Mouse (Mus musculus): ENCODE data around the gene Dgkz.

The Dgkz gene

DNA sequence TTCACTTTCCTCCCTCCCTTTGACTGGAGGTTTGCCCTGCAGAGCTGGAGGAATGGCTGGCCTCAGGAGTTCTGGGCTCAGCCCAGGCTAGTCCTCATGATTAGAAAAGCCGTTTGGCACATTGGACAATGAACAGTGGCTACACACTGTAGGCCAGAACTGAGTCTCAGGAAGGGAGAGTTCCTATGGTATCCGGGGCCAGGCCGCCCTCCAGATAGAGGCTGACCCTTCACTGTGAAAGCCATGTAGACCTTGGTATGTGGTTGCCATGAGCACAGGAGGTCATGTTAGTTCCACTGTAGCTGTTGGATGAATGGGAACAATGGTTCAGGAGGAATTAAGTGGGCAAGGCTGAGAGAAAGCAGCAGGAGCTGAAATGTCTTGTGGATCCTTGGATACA lies 17.7 kb upstream of the Dgkz start:
- DNase-seq = no peak

DNA sequence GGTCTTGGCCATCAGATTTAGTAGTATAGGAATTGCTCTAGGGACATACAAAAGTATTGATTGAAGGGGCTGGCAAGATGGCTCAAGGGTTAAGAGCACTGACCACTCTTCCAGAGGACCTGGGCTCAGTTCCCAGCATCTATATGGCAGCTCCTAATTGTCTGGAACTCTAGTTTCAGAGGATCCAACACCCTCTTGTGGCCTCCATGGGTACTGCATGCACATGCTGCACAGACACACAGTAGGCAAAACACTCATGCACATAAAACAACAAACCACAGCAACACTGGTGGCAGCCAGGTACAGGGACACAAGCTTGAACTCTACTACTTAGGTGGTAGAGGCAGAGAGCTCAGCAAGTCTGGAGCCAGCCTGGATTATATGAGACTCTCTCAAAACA lies 14.1 kb upstream of the Dgkz start:
- DNase-seq = peak; percentile 29

DNA sequence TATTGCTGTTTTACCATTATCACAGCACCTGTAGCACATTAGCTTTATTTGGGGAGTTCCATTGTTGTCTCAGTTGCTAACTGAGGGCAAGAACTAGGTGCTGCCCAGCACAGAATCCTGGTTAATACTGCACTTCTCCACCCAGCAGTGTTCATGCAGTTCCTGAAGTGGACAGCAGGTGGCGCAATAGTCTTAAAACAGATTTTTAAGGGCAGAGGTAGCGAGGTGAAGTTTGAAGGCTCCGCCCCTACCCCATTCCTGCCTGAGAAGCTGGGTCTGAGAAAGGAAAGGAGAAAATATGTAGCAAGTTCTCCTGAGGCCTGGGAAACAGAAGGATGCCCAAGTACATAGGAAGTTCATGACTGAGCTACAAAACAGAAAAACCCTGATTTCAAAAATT lies 11.9 kb upstream of the Dgkz start:
- peak; percentile 86 for DNase-seq

DNA sequence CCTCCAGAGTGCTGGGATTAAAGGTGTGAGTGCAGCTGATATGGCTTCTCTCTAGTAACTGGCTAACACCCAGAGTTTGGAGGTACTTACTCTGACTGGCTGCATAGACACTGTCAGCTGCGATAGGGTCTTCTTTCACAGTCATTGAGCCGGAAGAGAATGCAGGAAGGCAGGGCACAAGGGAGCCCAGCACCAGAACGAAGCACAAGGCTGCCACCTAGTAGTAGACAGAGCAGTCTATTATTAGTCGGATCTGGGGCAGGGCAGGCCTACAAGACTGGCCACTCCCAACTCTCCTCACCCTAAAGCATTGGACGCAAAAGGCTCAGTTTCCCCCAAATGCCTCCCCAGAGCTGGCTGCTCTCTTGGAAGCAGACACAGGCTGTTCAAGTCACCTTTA lies 10.4 kb upstream of the Dgkz start:
- DNase-seq = peak; percentile 57

DNA sequence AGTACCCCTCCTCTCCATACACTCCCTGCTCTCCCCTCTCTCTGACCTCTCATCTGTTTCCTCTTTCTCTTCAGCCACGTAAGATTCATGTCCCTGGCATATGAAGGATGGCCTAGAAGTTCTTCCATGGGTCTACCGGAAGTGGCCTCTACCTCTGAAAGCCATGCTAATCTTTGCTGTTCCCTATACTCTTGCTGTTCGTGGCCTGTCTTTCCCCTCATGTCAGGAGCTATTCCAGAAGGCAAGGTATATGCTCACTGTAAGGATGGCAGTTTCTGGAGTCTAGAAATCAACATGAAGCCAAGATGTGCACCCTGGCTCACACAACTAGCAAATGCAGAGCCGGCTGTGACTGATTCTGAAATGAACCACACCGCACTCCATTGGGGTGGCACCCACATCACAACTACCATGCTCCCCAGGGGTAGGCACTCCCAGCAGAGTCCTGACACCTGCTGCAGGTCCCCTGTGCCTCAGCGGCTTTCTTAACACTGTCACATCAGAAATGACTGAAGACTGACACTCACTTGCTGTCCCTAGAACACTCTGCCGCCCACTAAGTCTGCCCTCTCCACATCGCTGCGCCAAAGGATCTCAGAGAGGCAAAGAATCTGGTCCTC lies 9.4 kb upstream of the Dgkz start:
- peak; percentile 39 for DNase-seq

DNA sequence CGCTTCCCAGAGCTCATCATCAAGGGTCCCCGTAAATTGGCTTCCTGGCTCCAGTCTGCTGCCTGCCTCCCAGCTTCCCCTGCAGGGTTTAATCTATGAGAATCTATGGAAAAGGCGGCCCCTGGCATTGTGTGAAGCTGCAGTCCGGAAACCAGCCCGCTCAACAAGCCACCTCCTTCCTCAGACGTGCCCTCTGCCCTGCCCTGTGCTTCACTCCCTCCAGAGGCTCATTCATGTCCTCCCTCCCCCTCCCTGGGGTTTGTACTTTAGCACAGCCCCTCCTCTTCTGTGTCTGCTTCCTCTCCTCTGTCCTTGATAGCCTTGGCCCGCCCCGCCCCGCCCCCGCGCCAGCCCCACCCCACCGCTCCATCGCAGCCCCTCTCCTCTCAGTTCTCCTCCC lies 8.8 kb upstream of the Dgkz start:
- DNase-seq = peak; percentile 87

DNA sequence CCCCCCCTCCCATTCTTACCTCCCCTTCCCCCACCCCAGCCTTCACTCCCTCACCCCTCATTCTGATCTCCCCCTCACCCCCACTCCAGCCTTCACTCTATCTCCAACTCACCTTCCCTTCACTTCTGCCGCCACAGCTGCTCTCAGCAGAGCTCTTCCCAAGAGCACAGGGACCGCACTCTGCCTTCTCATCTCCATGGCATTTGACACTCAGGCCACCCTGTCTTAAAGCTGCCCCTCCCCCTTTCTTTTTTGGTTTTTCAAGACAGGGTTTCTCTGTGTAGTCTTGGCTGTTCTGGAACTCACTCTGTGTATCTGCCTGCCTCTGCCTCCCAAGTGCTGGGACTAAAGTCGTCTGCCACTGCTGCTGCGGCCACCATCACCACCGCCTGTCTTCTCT lies 5.2 kb upstream of the Dgkz start:
- no peak for DNase-seq

DNA sequence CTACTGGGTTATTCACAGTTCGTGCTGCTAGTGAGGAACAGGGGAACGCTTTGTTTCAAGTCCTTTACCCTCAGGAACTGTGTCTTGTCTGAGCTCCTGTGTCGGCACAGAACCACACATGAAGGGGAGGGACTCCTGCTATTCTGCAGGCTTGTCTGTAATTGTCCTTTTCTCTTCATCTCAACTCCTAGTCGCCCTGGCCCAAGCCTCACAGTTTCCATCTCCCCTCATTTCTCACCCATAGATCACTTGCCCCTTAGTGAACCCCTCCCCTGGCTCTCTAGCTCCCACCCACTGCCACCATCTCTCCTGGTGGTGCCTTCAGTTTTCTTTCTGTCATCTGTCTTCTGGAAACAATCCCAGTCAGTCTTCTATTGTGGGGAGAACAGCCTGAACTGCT lies 4.6 kb upstream of the Dgkz start:
- DNase-seq = no peak

DNA sequence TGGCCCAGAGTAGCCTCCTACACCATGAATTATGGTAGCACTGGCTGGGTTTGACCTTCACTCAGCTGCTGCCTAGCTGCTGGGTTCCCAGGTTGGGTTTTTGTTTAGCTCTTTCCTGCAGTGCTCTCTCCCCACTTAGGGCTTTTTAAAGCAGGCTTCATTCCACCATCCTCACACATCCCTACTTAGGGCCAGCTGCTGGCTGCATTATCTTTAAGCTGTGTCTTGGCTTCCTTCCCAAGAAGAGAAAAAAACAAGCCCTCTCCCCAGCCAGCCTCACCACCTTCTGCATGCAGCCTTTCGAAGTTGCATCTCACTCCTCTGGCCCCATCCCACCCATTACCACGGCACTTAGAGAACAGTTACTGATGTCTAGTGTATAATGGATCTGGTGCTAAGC lies 2.9 kb upstream of the Dgkz start:
- DNase-seq = no peak

DNA sequence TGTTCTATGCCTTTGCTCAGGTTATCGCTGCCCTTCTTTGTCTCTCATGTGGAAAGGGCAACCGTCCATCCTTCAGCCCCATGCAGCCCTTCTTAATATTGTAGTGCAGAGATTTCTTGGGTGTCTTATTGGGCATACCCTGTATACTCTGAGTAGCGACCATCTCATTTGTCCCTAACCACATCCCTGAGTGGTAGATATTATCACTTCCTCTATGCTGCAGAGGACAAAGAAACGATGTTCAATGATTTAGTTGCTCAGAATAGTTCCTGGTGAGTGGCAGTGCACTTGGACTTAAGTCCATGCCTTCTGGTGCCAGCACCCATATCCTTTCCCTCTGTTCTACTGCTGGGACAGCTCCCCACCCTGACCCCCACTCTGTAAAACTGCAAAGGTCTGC lies 2.3 kb upstream of the Dgkz start:
- DNase-seq = no peak

DNA sequence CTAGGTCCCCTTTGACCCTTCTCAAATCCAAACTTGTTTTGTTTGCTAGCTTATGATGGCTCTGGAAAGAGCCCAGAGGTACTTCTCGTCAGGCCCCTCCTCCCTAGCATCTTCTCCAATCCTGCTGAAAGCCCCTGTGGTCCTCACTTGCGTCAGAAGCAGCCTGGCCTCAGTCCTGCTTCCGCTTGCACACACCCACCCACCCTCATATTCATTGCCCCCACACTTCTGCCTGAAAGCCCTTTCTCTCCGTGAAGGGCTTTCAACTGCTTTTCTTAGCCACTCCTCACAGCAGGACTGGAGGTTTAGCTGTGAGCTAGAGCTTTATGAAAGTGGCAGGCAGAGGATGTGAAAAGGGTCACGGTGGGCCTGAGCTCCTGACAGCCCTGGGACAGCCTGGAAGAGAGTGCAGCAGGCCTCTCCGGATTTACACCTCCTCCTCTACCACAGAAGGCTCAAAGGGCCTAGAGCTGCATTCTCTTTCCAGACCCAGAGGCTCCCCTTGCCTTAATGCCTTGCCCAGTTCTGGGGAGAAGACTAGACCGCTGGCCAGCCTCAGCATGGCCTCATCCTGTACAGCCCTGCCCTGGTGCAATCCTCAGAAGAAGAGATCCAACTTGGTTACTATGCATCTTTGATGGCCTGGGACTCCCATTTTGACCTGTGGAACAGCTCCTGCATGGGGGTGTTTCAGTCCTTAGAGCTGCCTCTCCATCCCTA lies 2.1 kb downstream of the Dgkz start:
- no peak for DNase-seq

DNA sequence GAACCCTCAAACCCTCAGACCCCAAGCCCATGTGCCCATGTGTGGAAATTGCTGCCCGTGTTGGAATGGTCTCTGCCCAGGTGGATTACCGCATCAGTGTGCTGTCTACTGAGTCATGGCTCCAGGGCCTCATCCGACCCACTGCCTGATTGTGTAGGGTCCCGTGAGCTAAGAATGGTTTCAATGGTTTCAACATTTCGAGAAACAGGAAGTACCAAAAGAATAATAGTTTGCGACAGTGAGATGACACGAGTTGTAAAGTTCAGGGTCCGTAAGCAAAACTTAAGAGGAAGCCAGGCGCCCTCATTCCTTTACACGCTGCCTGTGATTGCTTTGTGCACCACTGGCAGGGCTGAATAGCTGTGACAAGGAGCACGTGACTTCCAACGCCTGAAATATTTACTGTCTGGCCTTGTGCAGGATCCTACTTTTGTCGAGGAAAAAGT lies 3.5 kb downstream of the Dgkz start:
- no peak for DNase-seq

DNA sequence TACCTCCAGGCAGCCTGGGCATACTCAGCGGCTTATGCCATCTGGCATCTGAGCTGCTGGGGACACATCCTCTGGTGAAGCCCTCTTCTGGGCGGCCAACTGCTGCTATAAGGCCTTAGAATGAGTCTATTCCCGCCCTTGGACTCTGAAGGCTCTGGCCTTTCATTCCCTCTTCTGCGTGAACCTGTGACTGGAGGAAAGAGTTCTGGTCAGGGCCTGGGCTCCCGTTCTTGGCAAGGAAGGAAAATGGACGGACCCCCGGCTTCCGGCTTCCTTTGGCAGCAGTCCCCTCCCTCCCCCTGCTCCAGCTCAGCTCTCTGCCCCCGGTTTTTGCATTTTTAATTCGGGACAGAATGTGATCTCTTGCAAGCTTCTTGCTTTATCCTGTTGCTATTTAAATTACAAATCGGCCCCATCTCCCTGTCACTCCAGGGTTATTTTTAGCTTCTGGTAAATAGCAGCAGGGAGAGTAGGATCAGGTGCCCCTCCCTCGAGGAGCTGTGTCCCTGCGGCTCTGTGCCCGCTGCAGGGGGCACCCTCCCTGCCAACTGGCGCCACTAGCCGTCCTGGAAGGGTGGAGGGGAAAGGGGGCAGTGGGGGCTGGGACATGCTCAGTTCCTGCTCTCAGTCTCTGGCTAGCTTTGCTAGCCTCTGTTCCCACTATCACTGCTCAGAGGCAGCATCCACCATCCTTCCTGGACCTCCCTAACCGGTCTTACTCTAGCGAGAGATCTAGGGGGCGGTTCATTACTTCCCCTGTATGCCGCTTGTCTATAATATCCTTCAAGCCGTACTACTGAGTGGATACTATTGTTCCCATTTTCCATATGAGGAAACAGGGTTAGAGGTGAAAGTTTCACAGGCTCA lies 4.2 kb downstream of the Dgkz start:
- no peak for DNase-seq

DNA sequence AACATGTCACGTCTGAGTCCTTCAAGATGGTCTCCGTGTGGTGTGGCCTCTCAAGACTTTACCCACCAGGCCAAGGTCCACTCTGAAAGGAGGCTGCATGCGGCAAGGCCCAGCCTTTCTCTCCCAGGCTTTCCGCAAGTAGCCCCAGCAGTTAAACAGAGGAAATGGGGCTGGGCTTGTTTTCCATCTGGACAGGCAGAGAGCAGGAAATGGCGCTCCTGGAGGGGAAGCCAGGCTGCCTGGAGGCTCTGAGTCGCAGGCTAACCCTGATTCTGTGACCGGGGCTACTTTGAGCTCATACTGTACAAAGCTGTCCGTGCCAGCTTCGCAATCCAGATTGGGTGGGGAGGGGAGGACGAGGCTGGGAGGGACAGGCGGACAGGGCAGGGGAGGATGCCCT lies 7.7 kb downstream of the Dgkz start:
- no peak for DNase-seq

DNA sequence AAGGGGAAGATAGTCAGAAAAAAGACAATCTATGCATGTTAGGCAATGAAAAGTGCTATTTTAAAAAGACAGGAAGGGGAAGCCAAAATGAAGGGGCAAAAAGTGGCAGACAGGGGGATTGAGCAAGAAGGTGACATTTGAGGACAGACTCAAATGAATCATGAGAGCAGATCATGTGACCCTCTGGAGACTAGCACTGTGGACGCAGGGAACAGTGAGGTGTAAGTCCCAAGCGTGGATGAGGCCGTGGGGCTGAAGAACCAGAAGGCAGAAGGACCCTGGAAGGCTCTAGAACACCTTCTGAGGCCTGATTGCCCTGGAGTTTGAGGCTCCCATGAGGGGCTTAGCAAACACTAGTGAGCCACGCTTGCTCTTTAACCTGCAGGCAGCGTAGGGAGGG lies 9.3 kb downstream of the Dgkz start:
- no peak for DNase-seq

DNA sequence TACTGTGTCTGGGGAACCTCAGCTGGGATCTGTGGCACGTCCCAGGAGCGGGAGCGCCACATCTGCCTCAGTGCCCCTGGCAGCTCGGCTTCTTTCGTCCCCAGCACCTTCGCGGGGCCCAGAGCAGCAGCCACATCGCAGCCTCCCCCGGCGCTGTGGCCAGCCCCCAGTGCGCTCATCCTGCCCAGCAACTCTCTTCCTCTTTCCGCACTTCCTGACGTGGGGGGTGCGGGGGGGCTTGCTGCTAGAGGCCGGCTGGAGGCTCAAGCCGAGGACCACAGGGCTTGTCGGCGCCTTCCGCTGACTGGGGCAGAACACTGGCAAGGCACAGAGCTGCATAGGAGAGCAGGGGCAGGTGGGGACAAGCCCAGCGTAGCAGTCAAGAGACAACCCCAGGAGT lies 10.2 kb downstream of the Dgkz start:
- DNase-seq = peak; percentile 67

DNA sequence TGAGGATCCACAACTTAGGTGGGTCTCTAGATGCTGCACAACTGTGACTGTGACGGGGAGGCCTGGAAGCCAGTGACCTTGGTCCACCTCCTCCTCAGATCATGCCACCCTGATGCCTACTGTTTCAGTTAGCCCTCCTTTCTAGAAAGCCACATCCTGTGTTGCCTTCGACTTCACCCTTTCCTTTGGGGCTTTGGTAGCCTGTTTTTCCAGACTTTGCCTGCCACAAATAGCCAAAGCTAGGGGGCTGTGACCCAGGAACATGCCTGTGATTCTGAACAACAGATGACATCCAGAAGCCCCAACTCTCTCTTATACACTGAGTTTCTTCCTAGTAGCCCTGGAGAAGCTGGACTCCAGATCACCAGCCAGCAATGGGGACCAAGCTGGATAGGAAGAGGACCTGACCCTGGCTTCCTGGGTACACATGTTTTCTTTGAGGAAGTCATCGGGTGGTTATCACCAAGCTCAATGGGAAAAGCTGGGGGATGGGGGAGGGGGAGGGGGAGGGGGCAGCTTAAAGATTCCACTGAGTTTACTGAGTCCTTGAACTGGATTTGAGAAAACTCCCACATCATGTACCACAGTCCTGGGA lies 11.0 kb downstream of the Dgkz start:
- DNase-seq = peak; percentile 16

DNA sequence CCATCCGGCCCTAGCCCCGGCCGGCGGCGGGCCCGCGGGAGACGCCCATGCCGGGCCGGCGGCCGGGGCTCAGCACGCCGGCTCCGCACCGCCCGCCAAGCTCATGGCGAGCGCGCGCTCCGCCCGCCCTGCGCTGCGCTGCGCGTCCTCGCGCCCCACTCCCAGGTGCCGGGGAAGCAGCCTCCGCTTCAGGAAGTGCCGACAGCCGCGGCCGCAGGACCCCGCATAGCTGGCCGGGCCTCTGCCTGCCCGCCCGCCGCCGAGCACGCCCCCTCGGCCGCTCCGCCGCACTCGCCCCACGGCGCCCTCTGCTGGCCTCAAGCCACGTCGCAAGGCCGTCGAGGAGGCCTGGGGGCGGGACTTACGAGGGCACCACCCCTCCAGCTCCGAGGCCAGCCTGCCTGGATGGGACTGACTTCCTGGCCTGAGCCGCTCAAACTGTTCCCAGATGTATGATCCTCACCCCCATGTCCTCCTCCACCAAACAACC lies 12.2 kb downstream of the Dgkz start:
- DNase-seq = peak; percentile 96

DNA sequence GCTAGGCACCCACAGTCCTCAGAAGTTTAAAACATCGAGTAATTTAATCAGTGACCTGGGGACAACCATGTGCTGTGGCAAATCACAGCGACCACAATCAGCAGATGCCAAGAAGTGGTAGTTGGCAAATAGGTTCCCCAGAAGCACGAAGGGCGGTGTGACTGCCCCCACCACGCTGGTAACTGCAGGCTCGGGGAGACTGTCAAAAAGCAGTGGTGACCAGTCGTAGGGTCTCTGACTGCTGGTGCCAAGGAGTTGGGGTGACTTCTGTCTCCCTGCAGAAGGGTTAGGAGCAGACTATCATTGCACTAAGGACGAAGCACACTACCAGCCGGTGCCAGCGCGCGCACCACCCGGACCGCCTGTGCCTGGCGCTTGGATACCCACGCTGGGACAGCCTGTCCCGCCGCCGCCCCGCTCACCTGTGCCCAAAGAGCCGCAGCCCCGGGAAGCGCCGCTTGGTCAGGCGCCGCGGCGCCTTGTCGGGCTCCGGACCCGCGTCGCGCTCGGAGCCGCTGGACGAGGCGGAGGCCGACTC lies 12.7 kb downstream of the Dgkz start:
- peak; percentile 61 for DNase-seq

DNA sequence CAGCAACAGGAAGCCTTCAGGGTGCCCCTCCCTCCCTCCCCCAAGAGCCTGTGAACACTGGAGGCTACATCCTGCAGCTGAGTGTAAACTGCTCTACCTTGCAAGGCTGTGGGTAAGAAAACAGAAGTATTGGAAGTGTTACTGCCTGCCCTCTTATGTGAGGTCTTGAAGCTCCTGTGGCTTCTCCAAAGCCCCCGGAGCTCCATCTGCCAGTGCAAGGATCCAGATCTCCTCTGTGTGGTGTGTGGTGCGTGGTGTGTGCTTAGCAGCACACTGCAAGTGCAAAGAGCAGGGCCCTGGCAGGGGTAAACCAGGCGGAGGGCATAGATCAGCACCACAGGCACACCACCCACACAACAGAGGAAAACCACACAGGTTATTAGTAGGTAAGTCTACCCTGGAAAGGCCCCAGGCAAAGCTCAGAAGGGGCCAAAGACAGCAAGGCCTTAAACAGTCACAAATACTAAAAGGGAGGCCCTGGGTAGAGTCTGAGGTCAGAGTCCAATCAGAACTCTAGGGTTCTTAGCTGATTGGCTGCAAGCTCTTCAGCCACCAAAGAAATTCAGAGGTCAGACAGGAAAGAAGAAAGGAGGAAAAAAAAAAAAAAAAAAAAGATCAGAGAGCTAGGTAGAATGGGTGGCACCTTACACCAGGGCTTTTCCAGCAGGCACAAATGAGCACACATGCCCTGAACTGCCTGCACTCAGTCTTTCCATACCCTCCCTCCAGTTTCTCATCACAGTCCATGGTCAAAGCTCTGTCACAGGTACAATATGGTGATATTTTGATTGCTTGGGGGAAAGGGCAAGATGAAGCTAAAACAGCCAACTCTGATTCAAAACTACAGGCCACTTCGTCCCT lies 13.5 kb downstream of the Dgkz start:
- peak; percentile 62 for DNase-seq

DNA sequence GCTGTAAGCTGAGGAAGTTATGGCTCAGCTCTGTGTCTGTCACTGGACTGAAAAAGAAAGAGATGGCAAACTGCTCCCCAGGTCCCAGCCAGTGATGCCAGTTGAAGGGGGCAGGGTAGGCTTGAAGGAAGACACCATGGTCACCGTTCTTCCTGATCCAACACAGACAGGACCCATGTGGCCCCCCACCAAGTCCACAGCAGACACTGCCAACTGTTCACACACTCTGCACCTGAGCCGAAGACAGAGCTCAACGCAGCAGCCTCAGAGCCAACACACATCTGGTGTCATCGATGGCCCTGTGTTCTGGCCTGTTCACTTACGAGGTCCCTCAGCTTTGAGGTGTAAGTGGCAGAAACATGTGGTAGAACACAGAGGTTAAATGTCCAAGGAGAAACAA lies 15.2 kb downstream of the Dgkz start:
- DNase-seq = no peak

Data from thymus, postnatal 14 days (tissue).